Mouse (Mus musculus): ENCODE measurements around the gene Gal3st4. TPM values are rescaled to one million over a fixed set of nuclear protein-coding genes. Genes with fewer than 3 reads are reported as not detected.
A peak's percentile ranks its signal among the peaks of the same experiment; 100 is the strongest.

Gal3st4 gene
- polyA plus RNA-seq (2015; fragmentation: Nextera tagmentation; extraction: Ambion mirVana) = 0.45 and 0.65 TPM in 2 replicates

DNA sequence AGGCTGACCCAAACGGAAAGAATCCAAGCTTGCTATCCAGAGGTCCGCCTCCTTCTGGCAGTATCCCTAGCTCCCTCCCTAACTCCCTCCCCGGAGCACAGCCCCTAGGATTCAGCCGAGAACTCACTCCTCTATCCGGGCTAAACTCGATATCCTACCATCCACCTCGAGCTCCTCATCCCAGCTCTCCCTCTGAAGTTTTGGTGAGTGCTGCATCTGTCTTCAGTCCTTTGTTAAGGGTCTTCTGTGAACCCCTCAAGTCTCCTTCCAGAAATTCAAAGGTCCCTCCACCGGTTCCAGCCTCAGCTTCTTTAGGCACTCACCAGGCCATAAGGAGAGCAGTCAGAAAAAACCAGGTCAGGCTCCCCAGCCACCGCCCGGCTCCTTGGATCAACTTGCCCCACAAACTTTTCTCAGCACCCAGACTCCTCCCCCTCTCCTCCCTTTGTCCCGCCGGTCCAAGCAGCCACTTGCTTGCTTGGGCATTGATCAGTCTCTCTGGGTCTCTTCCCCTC, at the start of gene Gal3st4:
Gal3st4 (minus strand) TSS at position 432 of the 515 bp plus-strand sequence.
- Histone ChIP-seq H3K9ac (ENCODE audit: low read length) (no peak within 1 kb of the TSS), H3K36me3 (ENCODE audit: control insufficient read depth, insufficient read depth) (no peaks in the 10 kb centered on the region), H3K9me3 (replicated peaks; ENCODE audit: control insufficient read depth, low read length) (no peaks in the 10 kb centered on the region), H3K27ac (ENCODE audit: low read length) (0 out of 2 replicates have a peak within 1 kb of the TSS, but pooled peaks have one; percentile 5), H3K4me1 (ENCODE audit: control insufficient read depth, insufficient read depth, low read length) (peaks cover 2% of the 10 kb centered on the region; the same call in 1 of the 2 replicates), H3K4me3 (ENCODE audit: low read length) (no peak within 1 kb of the TSS; the same call in 1 of the 2 replicates), H3K4me2 (ENCODE audit: low read depth, low read length) (peak within 1 kb of the TSS; percentile 6), H3K27me3 (ENCODE audit: control insufficient read depth, insufficient read depth, low read length) (peaks cover 13% of the 10 kb centered on the region)
- 0 out of 2 replicates have a peak, but pooled peaks have one; percentile 38 for ATAC-seq (replicated peaks; ENCODE audit: extremely low read depth, insufficient read depth, low FRiP score)
- WGBS = 3% methylated on average over 12 of the region's 12 CpGs

DNA sequence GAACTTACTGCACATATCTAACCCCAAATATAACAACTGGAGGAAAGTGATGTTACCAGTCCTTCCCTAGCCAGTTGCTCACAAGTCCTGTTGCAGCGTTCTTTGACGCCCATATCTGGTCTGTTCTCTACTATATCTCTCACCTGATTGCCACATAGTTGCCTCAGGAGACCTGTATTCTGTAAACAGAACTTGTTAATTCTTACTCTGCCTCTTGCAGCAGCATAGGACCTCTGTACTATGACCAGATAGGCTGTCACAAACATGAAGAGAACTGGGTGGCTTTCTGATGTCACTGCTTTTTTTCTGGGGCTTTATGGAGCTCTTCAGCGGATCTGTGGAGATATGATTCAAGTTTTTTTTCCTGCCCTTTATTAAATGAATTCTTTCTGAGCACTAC, 40.2 kb upstream of the Gal3st4 start:
- 76% methylated on average over 3 of the region's 3 CpGs for WGBS
- no peak for ATAC-seq (replicated peaks; ENCODE audit: extremely low read depth, insufficient read depth, low FRiP score)

DNA sequence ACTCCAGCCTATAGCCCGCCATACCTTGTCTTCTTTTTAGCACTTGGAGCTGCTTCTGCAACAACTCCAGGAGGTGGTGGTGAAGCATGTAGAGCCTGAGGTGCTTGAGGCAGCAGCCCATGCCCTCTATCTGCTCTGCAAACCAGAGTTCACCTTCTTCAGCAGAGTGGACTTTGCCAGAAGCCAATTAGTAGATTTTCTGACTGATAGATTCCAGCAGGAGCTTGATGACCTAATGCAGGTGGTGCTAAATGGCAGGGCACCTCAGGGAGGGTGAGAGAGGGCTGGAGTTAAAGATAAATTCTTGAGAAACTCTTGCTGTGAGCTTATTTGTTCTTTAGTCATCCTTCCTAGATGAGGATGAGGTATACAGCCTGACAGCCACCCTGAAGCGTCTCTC, 27.0 kb upstream of the Gal3st4 start:
- 70% methylated on average over 2 of the region's 2 CpGs for WGBS
- no peaks in the 10 kb centered on the region for H3K4me1 ChIP-seq (ENCODE audit: control insufficient read depth, insufficient read depth, low read length)
- no peak for ATAC-seq (replicated peaks; ENCODE audit: extremely low read depth, insufficient read depth, low FRiP score)
- no peaks in the 10 kb centered on the region for H3K27me3 ChIP-seq (ENCODE audit: control insufficient read depth, insufficient read depth, low read length)
- no peak overlapping the region for H3K9ac ChIP-seq (ENCODE audit: low read length)
- no peak overlapping the region for H3K4me2 ChIP-seq (ENCODE audit: low read depth, low read length)
- H3K4me3 ChIP-seq (ENCODE audit: low read length) = no peak overlapping the region
- no peak overlapping the region for H3K27ac ChIP-seq (ENCODE audit: low read length)
- H3K36me3 ChIP-seq (ENCODE audit: control insufficient read depth, insufficient read depth) = no peaks in the 10 kb centered on the region
- no peaks in the 10 kb centered on the region for H3K9me3 ChIP-seq (replicated peaks; ENCODE audit: control insufficient read depth, low read length)

More for the DNA sequence above, 40.2 kb upstream of the Gal3st4 start:
- Histone ChIP-seq H3K4me2 (ENCODE audit: low read depth, low read length) (no peak overlapping the region), H3K9ac (ENCODE audit: low read length) (no peak overlapping the region), H3K9me3 (replicated peaks; ENCODE audit: control insufficient read depth, low read length) (no peaks in the 10 kb centered on the region), H3K36me3 (ENCODE audit: control insufficient read depth, insufficient read depth) (no peaks in the 10 kb centered on the region), H3K27ac (ENCODE audit: low read length) (no peak overlapping the region), H3K4me3 (ENCODE audit: low read length) (no peak overlapping the region), H3K4me1 (ENCODE audit: control insufficient read depth, insufficient read depth, low read length) (no peaks in the 10 kb centered on the region), H3K27me3 (ENCODE audit: control insufficient read depth, insufficient read depth, low read length) (no peaks in the 10 kb centered on the region)

DNA sequence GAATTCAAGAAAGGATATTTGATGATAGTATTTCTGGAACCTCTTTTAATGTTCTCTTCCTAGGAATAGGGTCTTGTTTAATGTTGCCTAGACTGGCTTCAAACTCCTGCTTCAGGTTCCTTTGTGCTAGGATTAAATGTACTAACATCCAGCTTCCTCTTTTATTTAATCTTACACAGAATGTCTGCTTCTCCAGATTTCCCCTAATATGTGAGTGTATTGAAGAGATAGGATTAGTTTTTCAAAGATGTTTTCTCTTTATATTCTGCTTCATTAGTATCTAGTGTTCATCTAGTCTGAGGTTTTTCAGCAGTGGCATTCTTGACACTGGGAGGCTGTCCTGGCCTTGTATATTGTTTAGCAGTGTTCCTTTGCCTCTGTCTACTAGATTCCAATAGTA, 21.5 kb upstream of the Gal3st4 start:
- no peak overlapping the region for H3K4me3 ChIP-seq (ENCODE audit: low read length)
- H3K9me3 ChIP-seq (replicated peaks; ENCODE audit: control insufficient read depth, low read length) = no peaks in the 10 kb centered on the region
- ATAC-seq (replicated peaks; ENCODE audit: extremely low read depth, insufficient read depth, low FRiP score) = no peak
- H3K27me3 ChIP-seq (ENCODE audit: control insufficient read depth, insufficient read depth, low read length) = no peaks in the 10 kb centered on the region
- no peaks in the 10 kb centered on the region for H3K36me3 ChIP-seq (ENCODE audit: control insufficient read depth, insufficient read depth)
- H3K4me1 ChIP-seq (ENCODE audit: control insufficient read depth, insufficient read depth, low read length) = no peaks in the 10 kb centered on the region
- no peak overlapping the region for H3K4me2 ChIP-seq (ENCODE audit: low read depth, low read length)
- H3K27ac ChIP-seq (ENCODE audit: low read length) = no peak overlapping the region
- H3K9ac ChIP-seq (ENCODE audit: low read length) = no peak overlapping the region

DNA sequence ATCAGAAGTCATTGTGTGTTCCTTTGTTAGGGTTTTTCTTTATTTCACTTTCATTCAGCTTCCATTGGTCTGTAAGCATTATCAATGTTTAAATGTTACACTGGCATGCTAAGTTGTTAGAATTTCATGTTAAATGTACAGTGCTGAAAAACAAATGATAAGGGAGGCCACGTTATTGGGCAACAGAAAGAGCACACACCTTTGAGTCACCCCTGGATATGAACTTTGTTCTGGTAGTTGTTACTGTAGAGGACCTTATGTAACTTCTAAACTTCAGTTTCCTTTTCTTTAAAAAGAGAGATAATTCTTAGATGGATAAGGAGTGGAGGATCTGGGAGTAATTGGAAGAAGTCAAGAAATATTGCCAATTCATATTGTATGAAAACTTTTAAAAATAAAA, 19.0 kb upstream of the Gal3st4 start:
- Histone ChIP-seq H3K4me1 (ENCODE audit: control insufficient read depth, insufficient read depth, low read length) (no peaks in the 10 kb centered on the region), H3K27ac (ENCODE audit: low read length) (no peak overlapping the region), H3K9me3 (replicated peaks; ENCODE audit: control insufficient read depth, low read length) (peaks cover 2% of the 10 kb centered on the region), H3K9ac (ENCODE audit: low read length) (no peak overlapping the region), H3K36me3 (ENCODE audit: control insufficient read depth, insufficient read depth) (no peaks in the 10 kb centered on the region), H3K4me3 (ENCODE audit: low read length) (no peak overlapping the region), H3K4me2 (ENCODE audit: low read depth, low read length) (no peak overlapping the region), H3K27me3 (ENCODE audit: control insufficient read depth, insufficient read depth, low read length) (no peaks in the 10 kb centered on the region)
- WGBS = 73% methylated on average over 1 of the region's 1 CpGs
- no peak for ATAC-seq (replicated peaks; ENCODE audit: extremely low read depth, insufficient read depth, low FRiP score)

DNA sequence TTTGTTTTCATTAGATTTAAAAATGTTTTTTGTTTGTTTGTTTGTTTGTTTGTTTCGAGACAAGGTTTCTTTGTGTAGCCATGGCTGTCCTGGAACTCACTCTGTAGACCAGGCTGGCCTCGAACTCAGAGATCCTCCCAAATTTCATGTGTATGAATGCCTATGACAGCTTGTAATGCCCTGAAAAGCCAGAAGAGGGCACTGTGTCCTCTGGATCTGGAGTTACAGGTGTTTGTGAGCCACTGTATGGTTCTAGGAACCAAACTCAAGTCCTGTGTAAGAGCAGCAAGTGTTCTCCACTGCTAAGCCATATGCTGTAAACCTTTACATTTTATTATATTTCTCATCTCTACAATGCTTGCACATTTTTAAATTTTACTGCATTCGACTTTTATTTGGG, 15.2 kb upstream of the Gal3st4 start:
- Histone ChIP-seq H3K4me3 (ENCODE audit: low read length) (no peak overlapping the region), H3K27me3 (ENCODE audit: control insufficient read depth, insufficient read depth, low read length) (no peaks in the 10 kb centered on the region), H3K36me3 (ENCODE audit: control insufficient read depth, insufficient read depth) (no peaks in the 10 kb centered on the region), H3K27ac (ENCODE audit: low read length) (no peak overlapping the region), H3K9ac (ENCODE audit: low read length) (no peak overlapping the region), H3K9me3 (replicated peaks; ENCODE audit: control insufficient read depth, low read length) (peaks cover 2% of the 10 kb centered on the region), H3K4me2 (ENCODE audit: low read depth, low read length) (no peak overlapping the region), H3K4me1 (ENCODE audit: control insufficient read depth, insufficient read depth, low read length) (no peaks in the 10 kb centered on the region)
- 60% methylated on average over 3 of the region's 3 CpGs for WGBS
- no peak for ATAC-seq (replicated peaks; ENCODE audit: extremely low read depth, insufficient read depth, low FRiP score)

DNA sequence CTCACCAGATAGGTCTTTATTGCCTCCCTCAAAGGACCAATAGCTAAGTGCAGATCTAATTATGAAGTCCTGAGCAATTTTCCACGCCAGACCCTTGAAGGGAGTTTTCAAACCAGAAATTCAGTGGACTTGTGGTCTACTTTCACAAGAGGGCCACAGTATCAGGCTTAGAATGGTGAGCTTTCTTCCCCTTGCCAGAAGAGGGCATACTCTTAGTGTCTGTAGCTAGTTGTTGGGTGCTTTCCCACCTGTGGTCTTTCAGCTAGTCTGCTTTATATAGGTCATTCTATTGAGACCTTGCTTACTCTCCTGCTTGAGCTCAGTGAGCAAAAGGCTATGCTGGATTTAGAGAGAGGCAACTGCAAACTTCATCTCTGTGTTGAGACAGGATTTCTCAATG, 10.9 kb upstream of the Gal3st4 start:
- Histone ChIP-seq H3K27ac (ENCODE audit: low read length) (no peak overlapping the region), H3K4me1 (ENCODE audit: control insufficient read depth, insufficient read depth, low read length) (peaks cover 6% of the 10 kb centered on the region), H3K4me2 (ENCODE audit: low read depth, low read length) (no peak overlapping the region), H3K4me3 (ENCODE audit: low read length) (no peak overlapping the region), H3K27me3 (ENCODE audit: control insufficient read depth, insufficient read depth, low read length) (no peaks in the 10 kb centered on the region), H3K36me3 (ENCODE audit: control insufficient read depth, insufficient read depth) (no peaks in the 10 kb centered on the region), H3K9ac (ENCODE audit: low read length) (no peak overlapping the region), H3K9me3 (replicated peaks; ENCODE audit: control insufficient read depth, low read length) (peaks cover 12% of the 10 kb centered on the region)
- 55% methylated on average over 1 of the region's 1 CpGs for WGBS
- no peak for ATAC-seq (replicated peaks; ENCODE audit: extremely low read depth, insufficient read depth, low FRiP score)

DNA sequence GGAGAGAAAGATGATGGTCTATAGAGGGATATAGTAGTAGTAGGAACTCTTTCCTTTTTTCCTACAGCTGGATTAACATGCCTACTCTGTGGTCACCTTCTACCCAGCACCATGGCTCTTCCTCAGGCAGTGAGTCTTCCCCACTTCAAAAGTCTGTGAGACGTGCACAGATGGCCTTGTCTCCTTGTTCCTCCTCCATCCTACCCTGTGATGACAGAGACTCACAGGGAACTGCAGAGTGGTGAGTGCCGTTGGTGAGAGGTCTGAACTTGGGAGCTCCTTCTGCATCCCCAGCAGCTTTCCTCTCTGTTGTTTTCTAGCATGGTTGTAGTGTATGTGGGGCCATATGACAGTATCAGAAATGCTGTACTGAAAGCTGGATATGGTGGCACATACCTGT, 9.2 kb upstream of the Gal3st4 start:
- 71% methylated on average over 2 of the region's 2 CpGs for WGBS
- Histone ChIP-seq H3K4me1 (ENCODE audit: control insufficient read depth, insufficient read depth, low read length) (peaks cover 6% of the 10 kb centered on the region), H3K4me2 (ENCODE audit: low read depth, low read length) (no peak overlapping the region)

DNA sequence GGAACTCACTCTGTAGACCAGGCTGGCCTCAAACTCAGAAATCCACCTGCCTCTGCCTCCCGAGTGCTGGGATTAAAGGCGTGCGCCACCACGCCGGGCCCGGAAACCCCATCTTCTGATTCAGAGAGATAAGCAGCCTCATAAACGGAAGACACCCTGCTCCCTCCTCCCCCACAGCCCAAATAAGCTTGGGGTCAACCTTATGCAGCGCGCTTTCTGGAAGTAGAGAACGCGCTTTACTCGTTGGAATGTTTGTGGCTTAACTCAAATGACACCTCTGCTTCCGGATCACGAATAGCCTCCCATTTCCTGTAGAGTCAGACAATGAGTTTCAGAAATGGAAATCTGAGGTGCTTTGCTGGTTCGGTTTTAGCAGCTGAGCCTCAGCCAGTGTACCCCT, 8.2 kb upstream of the Gal3st4 start:
- peaks cover 10% of the 10 kb centered on the region for H3K9me3 ChIP-seq (replicated peaks; ENCODE audit: control insufficient read depth, low read length)
- H3K4me1 ChIP-seq (ENCODE audit: control insufficient read depth, insufficient read depth, low read length) = peaks cover 6% of the 10 kb centered on the region
- no peaks in the 10 kb centered on the region for H3K36me3 ChIP-seq (ENCODE audit: control insufficient read depth, insufficient read depth)
- H3K4me3 ChIP-seq (ENCODE audit: low read length) = no peak overlapping the region
- no peaks in the 10 kb centered on the region; the same call in 1 of the 2 replicates for H3K27me3 ChIP-seq (ENCODE audit: control insufficient read depth, insufficient read depth, low read length)
- H3K27ac ChIP-seq (ENCODE audit: low read length) = no peak overlapping the region
- H3K9ac ChIP-seq (ENCODE audit: low read length) = no peak overlapping the region
- 86% methylated on average over 15 of the region's 15 CpGs for WGBS
- ATAC-seq (replicated peaks; ENCODE audit: extremely low read depth, insufficient read depth, low FRiP score) = no peak
- no peak overlapping the region for H3K4me2 ChIP-seq (ENCODE audit: low read depth, low read length)

More for the DNA sequence above, 9.2 kb upstream of the Gal3st4 start:
- Histone ChIP-seq H3K9me3 (replicated peaks; ENCODE audit: control insufficient read depth, low read length) (peaks cover 10% of the 10 kb centered on the region), H3K27ac (ENCODE audit: low read length) (no peak overlapping the region), H3K36me3 (ENCODE audit: control insufficient read depth, insufficient read depth) (no peaks in the 10 kb centered on the region), H3K9ac (ENCODE audit: low read length) (no peak overlapping the region), H3K27me3 (ENCODE audit: control insufficient read depth, insufficient read depth, low read length) (no peaks in the 10 kb centered on the region), H3K4me3 (ENCODE audit: low read length) (no peak overlapping the region)
- no peak for ATAC-seq (replicated peaks; ENCODE audit: extremely low read depth, insufficient read depth, low FRiP score)

All from heart, embryonic 16.5 days (tissue).